Mouse (Mus musculus): ENCODE data around the gene Cacnb1. TPM values are rescaled to one million over a fixed set of nuclear protein-coding genes. Genes with fewer than 3 reads are reported as not detected.
A peak's percentile ranks its signal among the peaks of the same experiment; 100 is the strongest.

The Cacnb1 gene
- 62.2 and 70.1 TPM in 2 replicates for polyA plus RNA-seq (2015; fragmentation: Nextera tagmentation; extraction: Ambion mirVana)

DNA sequence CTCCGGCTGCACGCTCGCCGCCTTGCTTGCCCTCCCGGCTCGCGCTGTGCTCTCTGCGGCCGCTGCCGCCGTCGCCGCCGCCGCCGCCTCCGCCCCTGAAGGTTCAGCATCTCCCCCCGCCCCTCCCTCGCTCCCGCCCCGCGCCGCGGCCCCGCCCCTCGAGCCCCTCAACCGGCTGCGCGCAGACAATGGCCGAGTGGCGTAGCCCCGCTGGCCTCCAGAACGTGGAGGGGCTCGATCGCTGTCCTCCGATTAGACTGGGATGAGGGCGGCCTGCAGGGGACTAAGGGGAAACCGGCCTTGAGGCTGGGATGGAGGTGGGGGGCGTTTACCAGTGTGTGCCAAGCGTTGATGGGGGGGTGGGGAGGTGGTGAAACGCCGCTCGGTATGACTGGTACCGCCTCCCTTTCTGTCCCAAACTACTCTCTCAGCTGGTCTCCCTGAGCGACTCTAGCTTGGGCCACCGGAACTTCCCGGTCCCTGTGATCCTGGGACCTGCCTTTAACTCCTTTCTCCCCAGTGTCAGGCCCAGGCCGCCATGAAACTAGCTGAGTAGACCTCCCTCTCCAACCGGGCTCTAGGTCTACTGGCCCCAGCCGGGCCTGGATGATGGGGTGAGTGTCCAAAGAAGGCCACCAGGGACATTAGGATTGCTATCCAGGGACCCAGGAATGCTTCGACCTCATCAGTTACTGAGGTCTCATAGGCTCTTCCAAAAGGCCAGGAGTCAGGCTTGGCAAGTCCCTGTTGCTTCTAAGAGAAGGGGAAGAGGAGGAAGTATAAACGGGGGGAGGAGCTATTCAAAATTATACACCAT, at the start of gene Cacnb1:
Gene Cacnb1 (minus strand): TSS at position 480 of the 817 bp plus-strand sequence.
- H3K4me3 ChIP-seq, result peak within 1 kb of the TSS; percentile 75
- ATAC-seq (ENCODE audit: low FRiP score, low read depth), result peak; percentile 68
- H3K36me3 ChIP-seq, result peaks cover 7% of the 10 kb centered on the region; the same call in 1 of the 2 replicates
- peak within 1 kb of the TSS; percentile 85 for H3K9ac ChIP-seq
- no peaks in the 10 kb centered on the region for H3K27me3 ChIP-seq
- peak within 1 kb of the TSS; percentile 82 for H3K4me2 ChIP-seq
- H3K4me1 ChIP-seq (replicated peaks), result peaks cover 53% of the 10 kb centered on the region
- peak within 1 kb of the TSS; percentile 93 for H3K27ac ChIP-seq (replicated peaks)
- H3K9me3 ChIP-seq, result no peaks in the 10 kb centered on the region
- WGBS, result under 1% methylated on average over 47 of the region's 52 CpGs

DNA sequence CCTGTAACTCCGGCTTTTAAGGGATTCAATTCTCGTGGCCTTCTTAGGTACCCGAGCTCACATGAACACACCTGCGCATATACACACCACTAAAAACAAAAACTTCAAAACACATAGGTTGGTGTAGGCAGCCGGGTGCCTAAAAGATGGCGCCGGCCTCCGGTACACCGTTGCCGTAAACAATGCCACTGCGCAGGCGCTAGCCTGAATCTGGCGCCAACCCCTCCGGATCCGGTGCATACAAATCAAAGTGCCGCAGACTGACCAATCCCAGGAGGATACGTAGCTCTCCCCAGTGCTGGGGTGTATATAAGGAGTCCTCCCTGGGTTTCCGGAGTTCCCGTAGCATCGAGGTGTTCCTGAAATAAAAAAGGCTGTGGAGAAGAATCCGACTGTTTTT, 44.4 kb upstream of the Cacnb1 start:
- no peak overlapping the region for H3K27ac ChIP-seq (replicated peaks)
- H3K4me3 ChIP-seq, result no peak overlapping the region
- H3K9ac ChIP-seq, result no peak overlapping the region
- WGBS, result 95% methylated on average over 21 of the region's 21 CpGs
- no peak overlapping the region for H3K4me2 ChIP-seq
- H3K4me1 ChIP-seq (replicated peaks), result no peaks in the 10 kb centered on the region
- no peak for ATAC-seq (ENCODE audit: low FRiP score, low read depth)
- H3K27me3 ChIP-seq, result no peaks in the 10 kb centered on the region
- no peaks in the 10 kb centered on the region for H3K9me3 ChIP-seq
- H3K36me3 ChIP-seq, result no peaks in the 10 kb centered on the region

- no peaks in the 10 kb centered on the region for H3K36me3 ChIP-seq
- no peaks in the 10 kb centered on the region for H3K4me1 ChIP-seq (replicated peaks)
- H3K9ac ChIP-seq, result no peak overlapping the region
- ATAC-seq (ENCODE audit: low FRiP score, low read depth), result no peak
- no peak overlapping the region for H3K4me2 ChIP-seq
- no peak overlapping the region for H3K27ac ChIP-seq (replicated peaks)
- WGBS, result 91% methylated on average over 12 of the region's 12 CpGs
- no peak overlapping the region for H3K4me3 ChIP-seq
- no peaks in the 10 kb centered on the region for H3K9me3 ChIP-seq
- H3K27me3 ChIP-seq, result no peaks in the 10 kb centered on the region
Observed at GRCm38 (mm10) chr11:98066201-98066600, 43.4 kb upstream of the Cacnb1 start.

GRCm38 (mm10) chr11:98061904-98062562, 39.2 kb upstream of the Cacnb1 start:
- WGBS, result 52% methylated on average over 6 of the region's 6 CpGs
- H3K27me3 ChIP-seq, result no peaks in the 10 kb centered on the region
- no peak overlapping the region for H3K4me3 ChIP-seq
- H3K4me1 ChIP-seq (replicated peaks), result peaks cover 8% of the 10 kb centered on the region
- no peak overlapping the region for H3K27ac ChIP-seq (replicated peaks)
- no peak overlapping the region for H3K4me2 ChIP-seq
- no peaks in the 10 kb centered on the region for H3K36me3 ChIP-seq
- no peak for ATAC-seq (ENCODE audit: low FRiP score, low read depth)
- no peak overlapping the region for H3K9ac ChIP-seq
- H3K9me3 ChIP-seq, result no peaks in the 10 kb centered on the region

DNA sequence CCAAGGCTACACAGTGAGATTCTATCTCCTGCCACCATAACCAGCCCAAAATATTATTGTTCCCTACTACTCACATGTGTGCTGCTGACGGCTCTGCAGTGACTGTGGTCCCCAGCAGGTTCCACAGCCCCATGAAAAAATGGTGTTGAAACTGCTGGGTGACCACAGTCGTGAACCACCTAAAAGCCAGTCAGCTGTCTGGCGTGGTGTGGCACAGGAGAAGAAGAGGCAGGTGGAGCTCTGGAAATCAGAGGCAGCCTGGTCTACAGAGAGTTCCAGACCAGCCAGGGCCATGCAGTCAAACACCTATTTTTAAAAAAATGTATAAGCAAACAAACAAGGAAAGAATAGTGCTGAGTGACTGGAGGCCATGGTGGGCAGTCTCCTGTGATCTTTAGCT, 38.6 kb upstream of the Cacnb1 start:
- Histone ChIP-seq H3K9me3 (no peaks in the 10 kb centered on the region), H3K9ac (no peak overlapping the region), H3K4me3 (no peak overlapping the region), H3K27ac (replicated peaks) (no peak overlapping the region), H3K36me3 (no peaks in the 10 kb centered on the region), H3K4me2 (no peak overlapping the region), H3K27me3 (no peaks in the 10 kb centered on the region), H3K4me1 (replicated peaks) (peaks cover 8% of the 10 kb centered on the region)
- ATAC-seq (ENCODE audit: low FRiP score, low read depth), result no peak
- 76% methylated on average over 3 of the region's 3 CpGs for WGBS

GRCm38 (mm10) chr11:98060104-98060692, 37.4 kb upstream of the Cacnb1 start:
- Histone ChIP-seq H3K36me3 (no peaks in the 10 kb centered on the region), H3K9me3 (no peaks in the 10 kb centered on the region), H3K4me1 (replicated peaks) (peaks cover 8% of the 10 kb centered on the region), H3K9ac (no peak overlapping the region), H3K4me2 (no peak overlapping the region), H3K27me3 (peaks cover 7% of the 10 kb centered on the region), H3K4me3 (no peak overlapping the region), H3K27ac (replicated peaks) (no peak overlapping the region)
- no peak for ATAC-seq (ENCODE audit: low FRiP score, low read depth)
- WGBS, result 67% methylated on average over 5 of the region's 5 CpGs

DNA sequence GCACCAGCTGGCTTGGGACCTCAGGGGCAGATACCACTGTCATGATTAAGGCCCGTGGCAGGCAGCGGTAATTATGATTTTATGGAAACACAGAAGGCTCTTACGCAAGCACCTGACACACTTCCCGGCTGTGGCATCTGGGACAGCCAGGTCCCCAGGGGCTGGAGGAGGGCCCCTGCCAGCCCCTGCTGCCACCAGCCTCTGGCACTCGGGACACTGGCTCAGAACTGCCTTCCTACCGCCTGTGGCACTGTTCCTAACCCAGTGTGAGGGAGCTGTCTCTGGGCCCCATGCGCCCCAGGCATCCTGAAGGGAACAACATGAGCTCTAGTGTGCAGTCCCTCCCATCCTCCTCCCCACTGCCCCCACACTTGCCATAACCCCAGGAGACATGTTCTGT, 36.8 kb upstream of the Cacnb1 start:
- ATAC-seq (ENCODE audit: low FRiP score, low read depth), result 0 out of 2 replicates have a peak, but pooled peaks have one; percentile 27
- WGBS, result 39% methylated on average over 7 of the region's 7 CpGs
- Histone ChIP-seq H3K27ac (replicated peaks) (no peak overlapping the region), H3K4me2 (no peak overlapping the region), H3K36me3 (no peaks in the 10 kb centered on the region), H3K4me1 (replicated peaks) (peaks cover 8% of the 10 kb centered on the region), H3K27me3 (peaks cover 11% of the 10 kb centered on the region), H3K9ac (no peak overlapping the region), H3K4me3 (no peak overlapping the region), H3K9me3 (no peaks in the 10 kb centered on the region)

DNA sequence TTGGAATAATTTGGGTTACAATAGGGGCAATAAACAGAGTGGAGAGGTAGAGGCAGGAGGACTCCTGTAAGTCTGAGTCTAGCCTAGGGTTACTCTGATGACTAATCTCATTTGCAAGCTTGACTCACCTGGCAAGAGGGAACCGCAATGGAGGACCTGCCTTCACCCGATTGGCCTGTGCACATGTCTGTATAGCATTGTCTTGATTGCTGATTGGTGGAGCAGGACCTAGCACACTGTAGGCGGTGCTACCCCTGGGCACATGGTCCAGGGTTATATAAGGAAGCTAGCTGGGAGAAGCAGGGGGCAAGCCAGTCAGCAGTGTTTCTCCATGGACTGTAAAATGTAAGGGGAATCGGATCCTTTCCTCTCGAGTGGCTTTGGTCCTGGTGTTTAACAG, 35.2 kb upstream of the Cacnb1 start:
- ATAC-seq (ENCODE audit: low FRiP score, low read depth), result no peak
- H3K9ac ChIP-seq, result no peak overlapping the region
- WGBS, result 84% methylated on average over 5 of the region's 5 CpGs

DNA sequence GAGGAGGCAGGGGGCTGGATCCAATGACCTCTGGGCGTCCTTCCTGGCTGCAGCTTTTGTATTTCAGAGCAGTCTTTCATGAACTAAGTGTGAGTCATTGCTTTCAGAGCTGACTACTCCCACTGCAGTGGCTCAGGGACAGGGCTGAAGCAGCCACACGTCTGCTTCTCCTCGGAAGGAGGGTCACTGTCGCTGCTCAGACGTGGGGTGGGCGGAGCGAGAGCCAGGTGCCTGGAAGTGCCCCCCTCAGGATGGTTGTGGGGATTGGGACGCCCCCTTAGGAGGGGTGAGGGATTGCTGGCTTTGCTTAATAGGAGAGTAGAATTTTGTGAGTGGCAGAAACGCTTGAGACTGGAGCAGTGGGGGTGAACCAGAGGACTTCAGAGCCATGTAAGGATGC, 34.6 kb upstream of the Cacnb1 start:
- Histone ChIP-seq H3K9me3 (no peaks in the 10 kb centered on the region), H3K4me2 (no peak overlapping the region), H3K27me3 (peaks cover 16% of the 10 kb centered on the region), H3K36me3 (no peaks in the 10 kb centered on the region), H3K4me3 (no peak overlapping the region), H3K4me1 (replicated peaks) (peaks cover 21% of the 10 kb centered on the region), H3K27ac (replicated peaks) (no peak overlapping the region), H3K9ac (no peak overlapping the region)
- no peak for ATAC-seq (ENCODE audit: low FRiP score, low read depth)
- 31% methylated on average over 9 of the region's 9 CpGs for WGBS

More for the DNA sequence above, 35.2 kb upstream of the Cacnb1 start:
- Histone ChIP-seq H3K36me3 (no peaks in the 10 kb centered on the region), H3K4me3 (no peak overlapping the region), H3K9me3 (no peaks in the 10 kb centered on the region), H3K4me1 (replicated peaks) (peaks cover 16% of the 10 kb centered on the region), H3K27ac (replicated peaks) (no peak overlapping the region), H3K27me3 (peaks cover 11% of the 10 kb centered on the region), H3K4me2 (no peak overlapping the region)

GRCm38 (mm10) chr11:98052989-98053834, 30.4 kb upstream of the Cacnb1 start, which contains the start of gene Stac2:
Stac2 (minus strand) TSS chr11:98053462.
- Histone ChIP-seq H3K27ac (replicated peaks) (peak within 1 kb of the TSS; percentile 57), H3K36me3 (no peaks in the 10 kb centered on the region), H3K4me2 (peak within 1 kb of the TSS; percentile 78), H3K4me1 (replicated peaks) (peaks cover 25% of the 10 kb centered on the region), H3K9ac (peak within 1 kb of the TSS; percentile 63), H3K4me3 (peak within 1 kb of the TSS; percentile 63), H3K9me3 (no peaks in the 10 kb centered on the region), H3K27me3 (peaks cover 33% of the 10 kb centered on the region)
- ATAC-seq (ENCODE audit: low FRiP score, low read depth), result peak; percentile 90
- WGBS, result under 1% methylated on average over 32 of the region's 48 CpGs

DNA sequence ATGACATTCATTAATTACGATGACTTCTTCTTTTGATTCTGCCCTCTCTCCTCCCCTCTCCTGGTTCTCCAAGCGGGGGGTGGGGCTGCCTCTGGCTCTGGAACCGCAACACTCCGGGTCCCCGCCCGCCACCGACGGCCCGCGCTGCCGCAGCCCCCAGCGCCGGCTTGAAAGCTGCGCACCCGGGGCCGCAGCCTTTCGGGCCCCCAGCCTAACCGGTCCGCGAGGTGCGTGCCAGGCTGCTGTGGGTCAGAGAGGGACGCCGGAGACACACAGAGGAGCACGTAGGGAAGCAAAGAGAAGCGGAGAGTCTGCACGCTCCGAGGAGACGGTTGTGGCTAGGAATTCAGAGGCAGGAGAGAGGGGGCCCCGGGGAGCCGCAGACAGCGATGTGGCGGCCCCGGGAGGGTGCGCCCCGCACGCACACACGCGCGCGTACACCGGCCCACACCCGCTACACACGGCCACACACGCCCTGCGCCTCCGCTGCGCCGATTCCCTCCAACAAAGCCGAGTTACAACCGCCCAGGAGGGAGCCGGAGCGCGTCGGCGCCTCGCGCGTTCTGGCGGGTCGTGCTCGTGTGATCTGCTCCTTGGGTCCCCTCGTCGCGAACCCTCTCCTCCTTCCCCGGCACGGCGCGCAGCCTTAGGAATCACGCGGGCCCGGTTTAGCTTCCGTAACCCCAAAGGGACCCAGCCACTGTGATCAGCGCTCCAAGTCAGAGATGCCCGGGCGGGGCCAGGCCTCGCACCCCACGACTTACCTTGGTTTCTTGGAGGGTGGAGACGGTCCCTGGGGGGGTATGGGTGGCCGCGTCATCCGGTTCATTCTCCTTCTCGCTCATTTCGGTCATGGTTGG, 29.5 kb upstream of the Cacnb1 start:
- under 1% methylated on average over 76 of the region's 83 CpGs for WGBS
- Histone ChIP-seq H3K9ac (peak overlapping the region; percentile 63), H3K4me1 (replicated peaks) (peaks cover 31% of the 10 kb centered on the region), H3K27ac (replicated peaks) (peak overlapping the region; percentile 57), H3K4me3 (peak overlapping the region; percentile 63), H3K36me3 (no peaks in the 10 kb centered on the region), H3K4me2 (peak overlapping the region; percentile 78), H3K9me3 (no peaks in the 10 kb centered on the region), H3K27me3 (peaks cover 33% of the 10 kb centered on the region)
- peak; percentile 36; the same call in 1 of the 2 replicates for ATAC-seq (ENCODE audit: low FRiP score, low read depth)
